Mouse (Mus musculus) MEL (cell line): Measurements from ENCODE around the gene Irf2bp2.

ENCODE experiments used
- BHLHE40 ChIP-seq: IDR thresholded peaks from 2 replicates; pipeline ENCODE4 v1.6.1; 2012; ENCODE audit warnings: low read depth, mild to moderate bottlenecking, inconsistent platforms, low read length, improper control_type of control experiment, borderline replicate concordance
- CHD1 ChIP-seq: IDR thresholded peaks from 2 replicates; pipeline ENCODE4 v1.6.1; 2012; ENCODE audit warnings: low read depth, mild to moderate bottlenecking, inconsistent platforms, low read length, improper control_type of control experiment
- CTCF ChIP-seq, 3 experiments: IDR thresholded peaks in 2 of 3; conservative IDR thresholded peaks in 1 of 3; 2 replicates each; pipeline ENCODE4 v1.5.1; 2011 to 2012; ENCODE audit warnings: low read length in 3 of 3, low read depth in 2 of 3, mild to moderate bottlenecking in 2 of 3, improper control_type of control experiment in 1 of 3, inconsistent platforms in 1 of 3, mixed read lengths in 1 of 3, moderate library complexity in 1 of 3; ENCODE audit not compliant: control insufficient read depth in 1 of 3, insufficient read depth in 1 of 3, poor library complexity in 1 of 3, severe bottlenecking in 1 of 3
- ETS1 ChIP-seq: IDR thresholded peaks from 2 replicates; pipeline ENCODE4 v1.6.1; 2012; ENCODE audit warnings: low read depth, mild to moderate bottlenecking, inconsistent platforms, low read length, improper control_type of control experiment, moderate library complexity
- HCFC1 ChIP-seq: IDR thresholded peaks from 2 replicates; pipeline ENCODE4 v1.6.1; 2012; ENCODE audit warnings: low read depth, mild to moderate bottlenecking, inconsistent platforms, low read length, improper control_type of control experiment, moderate library complexity
- MYB ChIP-seq: IDR thresholded peaks from 2 replicates; pipeline ENCODE4 v1.6.1; 2011; ENCODE audit warnings: mild to moderate bottlenecking, low read depth, low read length, improper control_type of control experiment
- POLR2A ChIP-seq, 2 experiments: IDR thresholded peaks; 2 replicates each; pipeline ENCODE4 v1.6.1; 2011 to 2012; ENCODE audit warnings: low read length in 2 of 2, mild to moderate bottlenecking in 2 of 2, control low read depth in 1 of 2, improper control_type of control experiment in 1 of 2, low read depth in 1 of 2, moderate library complexity in 1 of 2; ENCODE audit not compliant: control insufficient read depth in 1 of 2, insufficient read depth in 1 of 2, poor library complexity in 1 of 2
- POLR2AphosphoS5 ChIP-seq: IDR thresholded peaks from 2 replicates; pipeline ENCODE4 v1.6.1; 2012; ENCODE audit warnings: low read depth, borderline replicate concordance, mild to moderate bottlenecking, inconsistent platforms, low read length, moderate library complexity, mixed read lengths
- RAD21 ChIP-seq: IDR thresholded peaks from 2 replicates; pipeline ENCODE4 v1.6.1; 2011; ENCODE audit warnings: mild to moderate bottlenecking, low read depth, low read length, improper control_type of control experiment
- SIN3A ChIP-seq: IDR thresholded peaks from 2 replicates; pipeline ENCODE4 v1.6.1; 2012; ENCODE audit warnings: low read length, improper control_type of control experiment, inconsistent platforms
- SMC3 ChIP-seq: IDR thresholded peaks from 2 replicates; pipeline ENCODE4 v1.6.1; 2011; ENCODE audit warnings: low read depth, low read length, improper control_type of control experiment
- UBTF ChIP-seq: IDR thresholded peaks from 2 replicates; pipeline ENCODE4 v1.6.1; 2012; ENCODE audit warnings: low read depth, mild to moderate bottlenecking, inconsistent platforms, low read length, improper control_type of control experiment, moderate library complexity, borderline replicate concordance; ENCODE audit not compliant: insufficient read depth
- USF1 ChIP-seq: IDR thresholded peaks from 2 replicates; pipeline ENCODE4 v1.6.1; 2014; ENCODE audit warnings: low read depth, mild to moderate bottlenecking, inconsistent platforms, low read length, improper control_type of control experiment, moderate library complexity

DNA sequence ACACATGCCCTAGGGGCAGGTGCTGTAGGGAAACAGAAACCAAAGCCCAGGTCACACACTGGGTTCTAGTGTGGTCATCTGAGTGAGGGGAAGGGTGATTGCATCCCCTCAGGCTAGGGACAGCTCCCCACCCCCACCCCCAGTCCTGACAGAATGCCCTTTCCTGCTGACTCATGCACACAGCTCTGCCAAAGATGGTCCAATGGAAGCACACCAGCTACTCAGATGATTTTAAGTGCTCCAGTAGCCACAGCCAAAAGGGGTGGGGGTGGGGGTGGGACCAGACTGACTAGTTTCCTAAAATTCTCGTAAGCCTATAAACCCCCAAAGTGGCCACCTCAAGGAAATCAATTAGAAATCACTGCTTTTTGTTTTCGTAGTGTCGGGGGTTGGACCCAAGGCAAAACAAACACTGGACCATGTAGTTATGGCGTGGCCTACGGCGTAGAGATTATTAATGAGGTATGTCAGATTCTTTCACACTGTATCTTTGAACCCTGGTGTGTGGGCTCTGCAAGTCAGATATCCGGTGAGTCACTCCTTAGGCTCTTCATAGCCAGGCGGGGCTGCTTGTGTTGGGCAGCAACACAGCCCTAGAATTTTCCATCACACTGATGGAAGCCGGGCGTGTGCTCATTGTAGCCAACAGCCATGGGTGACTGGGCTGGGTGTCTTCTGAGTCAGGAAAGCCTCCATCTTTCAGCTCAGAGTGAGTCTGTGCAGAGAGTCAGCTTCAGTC, 54.3 kb downstream of the Irf2bp2 start:
- no peak for TF ChIP-seq POLR2A (IDR thresholded peaks at IDR 0.05; ENCODE audit: control insufficient read depth in 1 of 2, insufficient read depth in 1 of 2, low read depth in 1 of 2, low read length in 2 of 2, poor library complexity in 1 of 2)
- TF ChIP-seq UBTF: no peak
- TF ChIP-seq HCFC1: no peak
- no peak for TF ChIP-seq USF1
- TF ChIP-seq SMC3: no peak
- no peak for TF ChIP-seq CTCF (IDR thresholded peaks at IDR 0.05 in 2 of 3, conservative IDR thresholded peaks at IDR 0.05 in 1 of 3; ENCODE audit: control insufficient read depth in 1 of 3, insufficient read depth in 1 of 3, low read depth in 2 of 3, low read length in 3 of 3, poor library complexity in 1 of 3, severe bottlenecking in 1 of 3)
- no peak for TF ChIP-seq RAD21
- TF ChIP-seq POLR2AphosphoS5: no peak
- TF ChIP-seq BHLHE40: no peak
- no peak for TF ChIP-seq CHD1
- TF ChIP-seq ETS1: no peak
- TF ChIP-seq MYB: no peak
- TF ChIP-seq SIN3A: no peak
